Mouse (Mus musculus): ENCODE results near the gene Zfp865. TPM values are rescaled to one million over a fixed set of nuclear protein-coding genes. Genes with fewer than 3 reads are reported as not detected.
"Not testable (repeated sequence)": the region's sequence is repeated elsewhere in the genome, so short reads cannot be mapped to it uniquely, and the experiment has no call there.

Zfp865 gene
- polyA plus RNA-seq, 1 experiment from 2014 or later = 6.3 TPM

DNA sequence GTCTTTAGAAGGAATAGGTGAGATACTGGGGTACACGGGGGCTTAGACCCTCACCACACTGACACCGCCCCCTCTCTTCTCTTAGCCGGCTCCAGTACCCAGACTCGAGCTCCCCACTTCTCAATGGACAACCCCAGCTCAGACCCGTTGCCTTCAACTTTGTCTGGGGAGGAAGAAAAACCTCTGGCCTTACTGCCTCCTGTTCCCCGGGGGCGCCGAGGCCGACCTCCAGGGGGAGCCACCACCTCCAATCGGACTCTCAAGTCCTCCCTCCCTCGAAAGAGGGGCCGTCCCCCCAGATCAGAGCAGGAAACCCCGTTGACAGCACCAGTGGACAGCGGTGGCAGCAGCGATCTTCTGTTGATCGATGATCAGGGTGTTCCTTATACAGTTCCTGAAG is 2.8 kb upstream of the Zfp865 start:
- Histone ChIP-seq H3K36me3 (peaks cover 21% of the 10 kb centered on the region), H3K27ac (no peak overlapping the region), H3K4me3 (no peak overlapping the region), H3K4me1 (peaks cover 34% of the 10 kb centered on the region), H3K4me2 (no peak overlapping the region), H3K9ac (no peak overlapping the region), H3K9me3 (no peaks in the 10 kb centered on the region), H3K27me3 (no peaks in the 10 kb centered on the region)
- no peak for ATAC-seq (ENCODE audit: insufficient number of reproducible peaks, low FRiP score, low TSS enrichment, low read depth)
- WGBS = 96% methylated on average over 16 of the region's 16 CpGs

DNA sequence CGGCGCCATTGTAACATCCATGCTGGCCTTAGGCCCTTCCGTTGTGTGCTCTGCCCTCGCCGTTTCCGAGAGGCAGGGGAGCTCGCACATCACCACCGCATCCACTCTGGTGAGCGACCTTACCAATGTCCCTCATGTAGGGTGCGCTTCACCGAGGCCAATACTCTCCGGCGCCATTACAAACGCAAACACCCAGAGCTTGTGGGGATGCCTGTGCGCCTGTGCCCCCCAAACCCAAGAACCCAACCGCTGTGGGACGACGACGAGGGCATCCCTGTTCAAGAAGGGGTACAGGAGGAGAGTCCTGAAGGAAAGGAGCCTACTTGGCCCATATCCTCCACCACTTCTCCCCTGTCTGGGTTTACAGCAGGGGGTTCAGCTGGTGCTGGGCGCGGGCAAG is 2.2 kb upstream of the Zfp865 start:
- no peak for ATAC-seq (ENCODE audit: insufficient number of reproducible peaks, low FRiP score, low TSS enrichment, low read depth)
- WGBS = 96% methylated on average over 21 of the region's 21 CpGs
- H3K4me2 ChIP-seq = no peak overlapping the region

DNA sequence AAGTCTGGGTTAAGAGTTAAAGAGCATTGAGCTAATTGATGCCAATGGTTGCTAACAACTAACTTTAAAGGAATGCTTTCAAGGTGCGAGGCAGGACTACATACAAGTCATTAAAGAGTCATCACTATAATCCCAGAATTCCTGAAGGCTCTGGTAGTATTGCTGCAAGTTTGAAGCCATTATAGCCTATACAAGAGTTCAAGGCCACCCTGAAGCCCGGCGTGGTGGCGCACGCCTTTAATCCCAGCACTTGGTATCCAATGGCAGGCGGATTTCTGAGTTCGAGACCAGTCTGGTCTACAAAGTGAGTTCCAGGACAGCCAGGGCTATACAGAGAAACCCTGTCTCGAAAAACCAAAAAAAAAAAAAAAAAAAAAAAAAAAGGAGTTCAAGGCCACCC is 600 bp upstream of the Zfp865 start:
- H3K36me3 ChIP-seq = peaks cover 34% of the 10 kb centered on the region
- not testable (repeated sequence) for H3K9ac ChIP-seq; H3K27me3 ChIP-seq; H3K9me3 ChIP-seq; ATAC-seq (ENCODE audit: insufficient number of reproducible peaks, low FRiP score, low TSS enrichment, low read depth)
- H3K4me2 ChIP-seq = peak overlapping the region; percentile 71
- WGBS = 15% methylated on average over 8 of the region's 8 CpGs
- H3K4me3 ChIP-seq = peak overlapping the region; percentile 79
- H3K4me1 ChIP-seq = peaks cover 32% of the 10 kb centered on the region
- peak overlapping the region; percentile 98 for H3K27ac ChIP-seq

More for the DNA sequence above, 2.2 kb upstream of the Zfp865 start:
- Histone ChIP-seq H3K36me3 (peaks cover 21% of the 10 kb centered on the region), H3K27ac (no peak overlapping the region), H3K9ac (no peak overlapping the region), H3K4me1 (peaks cover 32% of the 10 kb centered on the region), H3K27me3 (no peaks in the 10 kb centered on the region), H3K4me3 (no peak overlapping the region), H3K9me3 (no peaks in the 10 kb centered on the region)

DNA sequence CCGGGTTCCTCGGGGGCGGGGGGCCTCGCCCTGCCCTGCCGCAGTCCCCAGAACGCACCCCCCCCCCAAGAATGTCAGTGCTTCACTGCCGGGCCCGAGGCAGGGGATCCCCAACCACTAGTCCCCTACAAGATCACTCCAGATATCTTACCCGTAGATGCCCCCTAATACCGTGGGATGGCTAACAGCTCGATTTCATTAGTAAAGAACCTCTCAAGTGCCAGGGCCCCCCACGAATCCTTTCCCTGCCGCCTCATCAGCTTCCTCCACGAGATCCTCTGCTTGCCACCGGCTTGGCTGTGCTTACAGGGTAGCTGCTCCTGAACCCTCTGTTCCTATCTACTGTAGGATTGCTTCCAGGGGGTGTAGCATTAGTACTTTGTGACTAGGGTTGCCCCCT is 509 bp downstream of the Zfp865 start:
- Histone ChIP-seq H3K27me3 (no peaks in the 10 kb centered on the region), H3K9me3 (no peaks in the 10 kb centered on the region), H3K9ac (peak overlapping the region; percentile 87), H3K4me3 (peak overlapping the region; percentile 79), H3K27ac (peak overlapping the region; percentile 98), H3K4me1 (peaks cover 32% of the 10 kb centered on the region), H3K4me2 (peak overlapping the region; percentile 71), H3K36me3 (peaks cover 45% of the 10 kb centered on the region)
- WGBS = 0% methylated on average over 14 of the region's 15 CpGs
- no peak; the same call in 1 of the 2 replicates for ATAC-seq (ENCODE audit: insufficient number of reproducible peaks, low FRiP score, low TSS enrichment, low read depth)

DNA sequence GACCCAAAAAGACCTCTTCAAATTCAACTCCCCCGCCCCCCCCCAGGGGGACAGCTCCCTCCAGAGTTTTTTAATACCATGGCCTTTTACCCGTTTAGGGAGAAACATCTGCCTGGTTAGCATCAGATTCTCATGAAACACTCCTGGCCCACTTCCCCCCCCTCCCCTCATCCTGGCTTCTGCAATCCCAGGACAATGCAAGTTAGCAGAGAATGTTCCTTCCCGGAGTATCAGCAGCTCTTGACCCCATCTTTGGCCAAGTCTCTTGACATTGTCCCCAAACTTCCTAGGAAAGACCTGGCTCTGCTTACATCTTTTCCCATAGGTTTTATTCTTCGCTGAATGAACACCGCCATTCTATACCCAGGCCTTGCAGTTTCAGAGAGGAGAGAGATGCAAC is 1.0 kb downstream of the Zfp865 start:
- Histone ChIP-seq H3K9ac (peak overlapping the region; percentile 87), H3K4me1 (peaks cover 28% of the 10 kb centered on the region), H3K4me3 (peak overlapping the region; percentile 79), H3K27ac (peak overlapping the region; percentile 98), H3K9me3 (no peaks in the 10 kb centered on the region), H3K36me3 (peaks cover 50% of the 10 kb centered on the region), H3K27me3 (no peaks in the 10 kb centered on the region), H3K4me2 (peak overlapping the region; percentile 71)
- ATAC-seq (ENCODE audit: insufficient number of reproducible peaks, low FRiP score, low TSS enrichment, low read depth) = no peak
- 46% methylated on average over 5 of the region's 5 CpGs for WGBS

DNA sequence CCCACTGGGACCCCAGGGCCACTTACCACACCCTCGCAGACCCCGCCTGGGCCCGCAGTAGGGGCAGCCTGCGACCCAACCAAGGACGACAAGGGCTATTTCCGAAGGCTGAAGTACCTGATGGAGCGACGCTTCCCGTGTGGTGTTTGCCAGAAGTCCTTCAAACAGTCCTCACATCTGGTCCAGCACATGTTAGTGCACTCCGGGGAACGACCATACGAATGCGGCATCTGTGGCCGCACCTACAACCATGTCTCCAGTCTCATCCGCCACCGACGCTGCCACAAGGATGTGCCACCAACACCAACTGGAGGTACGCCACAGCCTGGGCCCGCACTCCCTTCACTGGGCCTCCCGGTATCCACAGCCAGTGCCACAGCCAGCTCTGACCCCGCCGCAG is 9.4 kb downstream of the Zfp865 start:
- peaks cover 96% of the 10 kb centered on the region for H3K36me3 ChIP-seq
- no peak overlapping the region for H3K27ac ChIP-seq
- peaks cover 37% of the 10 kb centered on the region for H3K9me3 ChIP-seq
- H3K27me3 ChIP-seq = no peaks in the 10 kb centered on the region
- H3K9ac ChIP-seq = no peak overlapping the region
- H3K4me1 ChIP-seq = no peaks in the 10 kb centered on the region
- ATAC-seq (ENCODE audit: insufficient number of reproducible peaks, low FRiP score, low TSS enrichment, low read depth) = no peak
- no peak overlapping the region for H3K4me2 ChIP-seq
- no peak overlapping the region for H3K4me3 ChIP-seq
- 92% methylated on average over 22 of the region's 22 CpGs for WGBS

DNA sequence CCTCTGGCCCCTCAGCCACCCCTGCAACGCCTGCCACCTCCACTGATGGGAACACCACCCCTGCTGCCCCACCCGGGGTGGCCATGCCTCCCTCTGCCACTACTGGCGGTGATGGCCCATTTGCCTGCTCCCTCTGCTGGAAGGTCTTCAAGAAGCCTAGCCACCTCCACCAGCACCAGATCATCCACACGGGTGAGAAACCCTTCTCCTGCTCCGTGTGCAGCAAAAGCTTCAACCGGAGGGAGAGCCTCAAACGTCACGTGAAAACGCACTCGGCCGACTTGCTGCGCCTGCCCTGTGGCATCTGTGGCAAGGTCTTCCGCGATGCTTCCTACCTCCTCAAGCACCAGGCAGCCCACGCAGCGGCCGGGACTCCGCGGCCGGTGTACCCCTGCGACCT is 9.8 kb downstream of the Zfp865 start:
- no peak overlapping the region for H3K9ac ChIP-seq
- 94% methylated on average over 21 of the region's 21 CpGs for WGBS
- H3K4me3 ChIP-seq = no peak overlapping the region
- H3K4me2 ChIP-seq = no peak overlapping the region
- no peak overlapping the region for H3K27ac ChIP-seq
- H3K9me3 ChIP-seq = peaks cover 37% of the 10 kb centered on the region
- no peak for ATAC-seq (ENCODE audit: insufficient number of reproducible peaks, low FRiP score, low TSS enrichment, low read depth)
- H3K36me3 ChIP-seq = peaks cover 96% of the 10 kb centered on the region
- H3K4me1 ChIP-seq = no peaks in the 10 kb centered on the region
- H3K27me3 ChIP-seq = no peaks in the 10 kb centered on the region

DNA sequence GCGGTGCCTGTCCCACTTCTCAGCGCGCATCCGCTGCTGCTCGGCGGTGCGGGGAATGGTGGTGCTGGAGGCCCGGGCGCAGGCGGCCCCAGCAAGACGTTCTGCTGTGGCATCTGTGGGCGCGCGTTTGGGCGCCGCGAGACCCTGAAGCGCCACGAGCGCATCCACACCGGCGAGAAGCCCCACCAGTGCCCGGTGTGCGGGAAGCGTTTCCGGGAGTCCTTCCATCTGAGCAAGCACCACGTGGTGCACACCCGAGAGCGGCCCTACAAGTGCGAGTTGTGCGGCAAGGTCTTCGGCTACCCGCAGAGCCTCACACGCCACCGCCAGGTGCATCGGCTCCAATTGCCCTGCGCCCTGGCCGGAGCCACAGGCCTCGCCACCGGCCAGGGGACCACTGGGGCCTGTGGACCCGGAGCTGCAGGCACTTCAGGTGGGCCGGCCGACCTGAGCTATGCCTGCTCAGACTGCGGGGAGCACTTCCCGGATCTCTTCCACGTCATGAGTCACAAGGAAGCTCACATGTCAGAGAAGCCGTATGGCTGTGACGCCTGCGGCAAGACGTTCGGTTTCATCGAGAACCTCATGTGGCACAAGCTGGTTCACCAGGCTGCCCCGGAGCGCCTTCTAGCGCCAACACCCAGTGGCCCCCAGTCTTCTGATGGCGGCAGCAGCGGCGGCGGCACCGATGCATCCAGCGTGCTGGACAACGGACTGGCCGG is 10.5 kb downstream of the Zfp865 start:
- Histone ChIP-seq H3K27ac (no peak overlapping the region), H3K4me2 (no peak overlapping the region), H3K4me3 (no peak overlapping the region), H3K9ac (no peak overlapping the region), H3K36me3 (peaks cover 97% of the 10 kb centered on the region), H3K27me3 (no peaks in the 10 kb centered on the region), H3K4me1 (no peaks in the 10 kb centered on the region), H3K9me3 (peaks cover 40% of the 10 kb centered on the region)
- WGBS = 87% methylated on average over 63 of the region's 63 CpGs
- ATAC-seq (ENCODE audit: insufficient number of reproducible peaks, low FRiP score, low TSS enrichment, low read depth) = no peak

DNA sequence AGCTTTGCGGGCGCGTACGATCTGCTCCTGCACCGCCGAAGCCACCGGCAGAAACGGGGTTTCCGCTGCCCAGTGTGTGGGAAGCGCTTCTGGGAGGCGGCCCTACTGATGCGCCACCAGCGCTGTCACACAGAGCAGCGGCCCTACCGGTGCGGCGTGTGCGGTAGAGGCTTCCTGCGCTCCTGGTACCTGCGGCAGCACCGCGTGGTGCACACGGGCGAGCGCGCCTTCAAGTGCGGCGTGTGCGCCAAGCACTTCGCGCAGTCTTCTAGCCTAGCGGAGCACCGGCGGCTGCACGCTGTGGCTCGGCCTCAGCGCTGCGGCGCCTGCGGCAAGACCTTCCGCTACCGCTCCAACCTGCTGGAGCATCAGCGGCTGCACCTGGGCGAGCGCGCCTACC is 11.3 kb downstream of the Zfp865 start:
- H3K27ac ChIP-seq = no peak overlapping the region
- H3K4me2 ChIP-seq = no peak overlapping the region
- no peak overlapping the region for H3K4me3 ChIP-seq
- WGBS = 85% methylated on average over 46 of the region's 46 CpGs
- H3K9ac ChIP-seq = no peak overlapping the region
- peaks cover 97% of the 10 kb centered on the region for H3K36me3 ChIP-seq
- no peaks in the 10 kb centered on the region for H3K27me3 ChIP-seq
- ATAC-seq (ENCODE audit: insufficient number of reproducible peaks, low FRiP score, low TSS enrichment, low read depth) = no peak
- H3K9me3 ChIP-seq = peaks cover 44% of the 10 kb centered on the region
- no peaks in the 10 kb centered on the region for H3K4me1 ChIP-seq

DNA sequence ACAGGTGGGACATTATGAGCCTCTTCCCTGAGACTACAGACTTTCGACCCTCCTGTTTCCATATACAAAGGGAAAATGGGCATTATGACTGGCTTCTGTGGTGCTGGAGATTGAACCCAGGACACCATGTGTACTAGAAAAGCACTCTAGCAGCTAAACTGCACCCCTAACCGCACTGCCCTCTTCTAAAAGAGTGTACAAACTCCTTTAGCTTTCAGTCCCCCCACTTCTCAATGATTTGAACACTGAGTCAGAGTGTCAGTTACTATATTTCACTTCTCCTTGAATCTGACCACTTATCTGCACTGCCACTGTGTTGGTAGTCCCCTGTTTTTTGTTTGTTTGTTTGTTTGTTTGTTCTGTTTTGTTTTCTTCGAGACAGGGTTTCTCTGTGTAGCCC is 13.6 kb downstream of the Zfp865 start, which contains the start of gene 4632433K11Rik:
Gene 4632433K11Rik (plus strand): TSS at position 301 of the 400 bp plus-strand sequence.
- Histone ChIP-seq H3K36me3 (peaks cover 79% of the 10 kb centered on the region), H3K27ac (no peak within 1 kb of the TSS), H3K27me3 (no peaks in the 10 kb centered on the region), H3K4me2 (no peak within 1 kb of the TSS), H3K4me1 (no peaks in the 10 kb centered on the region), H3K4me3 (no peak within 1 kb of the TSS), H3K9ac (no peak within 1 kb of the TSS), H3K9me3 (peaks cover 40% of the 10 kb centered on the region)
- ATAC-seq (ENCODE audit: insufficient number of reproducible peaks, low FRiP score, low TSS enrichment, low read depth) = no peak
- WGBS = 91% methylated on average over 3 of the region's 3 CpGs

DNA sequence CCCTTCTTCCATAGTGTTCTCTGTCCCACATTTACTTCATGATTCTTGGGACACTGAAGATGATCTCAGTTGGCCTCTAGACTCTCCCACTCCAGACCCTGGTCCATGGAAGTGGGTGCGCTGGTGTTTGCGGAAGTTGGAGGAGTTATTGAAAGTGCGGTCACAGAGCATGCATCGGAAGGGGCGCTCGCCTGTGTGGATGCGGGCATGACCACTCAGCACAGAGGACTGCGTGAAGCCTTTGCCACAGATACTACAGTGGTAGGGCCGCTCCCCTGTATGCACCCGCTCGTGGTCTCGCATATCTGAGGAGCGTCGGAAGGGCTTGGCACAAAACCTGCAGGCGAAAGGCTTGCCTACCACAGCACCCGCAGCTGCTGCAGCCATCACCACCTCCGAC is 15.5 kb downstream of the Zfp865 start:
- Histone ChIP-seq H3K4me1 (peaks cover 3% of the 10 kb centered on the region; the same call in 1 of the 2 replicates), H3K9me3 (peaks cover 21% of the 10 kb centered on the region), H3K4me3 (no peak overlapping the region), H3K9ac (no peak overlapping the region), H3K27me3 (no peaks in the 10 kb centered on the region), H3K27ac (no peak overlapping the region), H3K4me2 (no peak overlapping the region), H3K36me3 (peaks cover 61% of the 10 kb centered on the region)
- ATAC-seq (ENCODE audit: insufficient number of reproducible peaks, low FRiP score, low TSS enrichment, low read depth) = no peak
- 95% methylated on average over 17 of the region's 17 CpGs for WGBS

DNA sequence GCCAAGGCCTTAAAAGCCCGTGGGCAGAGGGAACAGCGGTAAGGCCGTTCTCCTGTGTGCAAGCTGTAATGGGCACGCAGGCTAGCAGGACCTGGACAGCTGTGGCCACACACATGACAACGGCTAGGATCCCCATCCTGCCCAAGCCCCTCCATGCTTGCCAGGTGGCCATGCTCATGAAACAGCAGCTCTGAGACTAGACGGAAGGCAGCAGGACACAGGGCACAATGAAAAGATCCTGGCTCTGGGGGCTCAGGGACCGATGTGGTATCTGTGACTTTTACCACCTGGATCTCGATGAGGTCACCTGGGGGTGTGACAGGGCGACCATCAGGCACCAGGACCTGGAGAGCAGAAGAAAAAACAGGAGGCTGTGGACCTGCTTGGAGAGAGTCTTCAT is 16.0 kb downstream of the Zfp865 start:
- Histone ChIP-seq H3K4me3 (no peak overlapping the region), H3K36me3 (peaks cover 56% of the 10 kb centered on the region), H3K4me2 (no peak overlapping the region), H3K27ac (no peak overlapping the region), H3K9ac (no peak overlapping the region), H3K4me1 (peaks cover 3% of the 10 kb centered on the region; the same call in 1 of the 2 replicates), H3K27me3 (no peaks in the 10 kb centered on the region), H3K9me3 (peaks cover 16% of the 10 kb centered on the region)
- 90% methylated on average over 9 of the region's 9 CpGs for WGBS
- ATAC-seq (ENCODE audit: insufficient number of reproducible peaks, low FRiP score, low TSS enrichment, low read depth) = no peak
